Mouse (Mus musculus) heart, postnatal 0 days (tissue): ENCODE measurements around the gene Fam19a3. TPM values are rescaled to one million over a fixed set of nuclear protein-coding genes. Genes with fewer than 3 reads are reported as not detected.
A peak's percentile ranks its signal among the peaks of the same experiment; 100 is the strongest.
"Not testable (repeated sequence)": the region's sequence is repeated elsewhere in the genome, so short reads cannot be mapped to it uniquely, and the experiment has no call there.

Experiments used
- ATAC-seq: fragments of 200-750 bp; cut with Nextera tagmentation; 2 replicates; pipeline ENCODE4 v1.8.0; 2017; ENCODE audit warnings: low read depth, moderate number of reproducible peaks, moderate library complexity; ENCODE audit not compliant: insufficient read depth
- DNase-seq: peaks from one replicate; pipeline ENCODE4 v3.0.0-alpha.2; 2016; ENCODE audit warnings: low spot score
- H3K27ac ChIP-seq: fragments of 300-500 bp; sonication (generic); 2 replicates; pipeline ENCODE4 v1.5.1; 2014; ENCODE audit warnings: low read depth, mild to moderate bottlenecking
- H3K27me3 ChIP-seq: fragments of 300-500 bp; sonication (generic); 2 replicates; pipeline ENCODE4 v1.6.1; 2014; ENCODE audit warnings: low read length, mixed read lengths; ENCODE audit not compliant: control insufficient read depth, insufficient read depth
- H3K36me3 ChIP-seq: fragments of 300-500 bp; sonication (generic); replicated peaks from 2 replicates; pipeline ENCODE4 v1.6.1; 2014; ENCODE audit warnings: low read length, mixed read lengths; ENCODE audit not compliant: control insufficient read depth, insufficient read depth
- H3K4me1 ChIP-seq: fragments of 300-500 bp; sonication (generic); 2 replicates; pipeline ENCODE4 v1.6.1; 2014; ENCODE audit warnings: antibody characterized with exemption; ENCODE audit not compliant: control insufficient read depth, insufficient read depth
- H3K4me2 ChIP-seq: fragments of 300-500 bp; sonication (generic); 2 replicates; pipeline ENCODE4 v1.6.1; 2014; ENCODE audit warnings: low read depth, mild to moderate bottlenecking, low read length, moderate library complexity
- H3K4me3 ChIP-seq: fragments of 300-500 bp; sonication (generic); 2 replicates; pipeline ENCODE4 v1.5.1; 2014; ENCODE audit warnings: low read depth, low read length
- H3K9ac ChIP-seq: fragments of 300-500 bp; sonication (generic); replicated peaks from 2 replicates; pipeline ENCODE4 v1.6.1; 2014; ENCODE audit warnings: low read depth, low read length, mixed read lengths
- H3K9me3 ChIP-seq: fragments of 300-500 bp; sonication (generic); replicated peaks from 2 replicates; pipeline ENCODE4 v1.6.1; 2016; ENCODE audit warnings: low read length; ENCODE audit not compliant: control insufficient read depth
- CTCF ChIP-seq: IDR thresholded peaks from 2 replicates; pipeline ENCODE4 v1.5.1; 2016; ENCODE audit warnings: antibody characterized with exemption, control low read depth, low read depth
- EP300 ChIP-seq: IDR thresholded peaks from 2 replicates; pipeline ENCODE4 v1.6.1; 2016; ENCODE audit warnings: antibody characterized with exemption, low read depth
- WGBS: fragments of 180-500 bp; shearing (Covaris S2); extraction: QIAGEN DNeasy Blood & Tissue Kit; methylation state at CpG from one replicate; pipeline ENCODE4 v1.1.7; 2014; 5-methylcytosine and 5-hydroxymethylcytosine counted together
- polyA plus RNA-seq: library from polyadenylated mRNA; unstranded; fragments of >200 nt; fragmentation: Nextera tagmentation; extraction: Ambion mirVana; gene quantifications from 2 replicates; pipeline ENCODE4 v1.2.1, GENCODE M21; 2015
- total RNA-seq: library from RNA; depleted of rRNA; stranded (reverse); fragments of >200 nt; gene quantifications from 2 replicates; pipeline ENCODE4 v1.2.3, GENCODE M21; 2014; ENCODE audit warnings: low replicate concordance

Fam19a3 gene
- total and polyA plus RNA-seq, 2 experiments from 2014 or later, result 1.1 TPM

DNA sequence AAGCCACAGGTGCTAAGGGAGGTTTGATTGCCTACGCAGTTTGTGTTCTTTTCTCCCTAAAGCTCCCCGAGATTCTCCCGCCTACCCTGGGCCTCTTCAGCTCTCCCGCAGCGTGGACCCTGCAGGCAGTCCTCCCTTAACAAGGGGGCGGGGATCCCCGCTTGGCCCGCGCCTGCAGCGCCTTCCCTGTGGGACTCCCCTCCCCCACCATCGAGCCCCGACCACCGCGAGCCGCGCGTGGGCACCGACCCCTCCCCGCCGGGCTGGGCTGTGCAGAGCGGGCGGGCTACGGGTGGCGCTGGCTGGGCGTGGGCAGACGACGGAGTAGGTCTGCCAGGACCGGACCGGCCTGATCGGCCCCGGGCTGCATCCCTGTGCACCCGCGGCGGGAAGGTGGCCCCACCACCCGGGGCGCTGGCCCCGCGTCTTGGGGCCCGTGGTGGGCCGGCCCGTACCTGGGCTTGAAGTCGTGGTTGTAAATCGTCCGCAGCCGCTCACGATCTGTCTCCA, 35.9 kb upstream of the Fam19a3 start:
- under 1% methylated on average over 45 of the region's 46 CpGs for WGBS
- no peaks in the 10 kb centered on the region for H3K27me3 ChIP-seq
- peak overlapping the region; percentile 98 for H3K27ac ChIP-seq
- H3K4me1 ChIP-seq, result peaks cover 33% of the 10 kb centered on the region
- no peak for TF ChIP-seq CTCF
- TF ChIP-seq EP300, result no peak
- peaks cover 3% of the 10 kb centered on the region; the same call in 1 of the 2 replicates for H3K36me3 ChIP-seq
- H3K9ac ChIP-seq, result peak overlapping the region; percentile 98
- peak overlapping the region; percentile 72 for H3K4me2 ChIP-seq
- H3K9me3 ChIP-seq, result no peaks in the 10 kb centered on the region
- DNase-seq, result peak; percentile 42
- peak overlapping the region; percentile 98 for H3K4me3 ChIP-seq
- ATAC-seq, result peak; percentile 58

DNA sequence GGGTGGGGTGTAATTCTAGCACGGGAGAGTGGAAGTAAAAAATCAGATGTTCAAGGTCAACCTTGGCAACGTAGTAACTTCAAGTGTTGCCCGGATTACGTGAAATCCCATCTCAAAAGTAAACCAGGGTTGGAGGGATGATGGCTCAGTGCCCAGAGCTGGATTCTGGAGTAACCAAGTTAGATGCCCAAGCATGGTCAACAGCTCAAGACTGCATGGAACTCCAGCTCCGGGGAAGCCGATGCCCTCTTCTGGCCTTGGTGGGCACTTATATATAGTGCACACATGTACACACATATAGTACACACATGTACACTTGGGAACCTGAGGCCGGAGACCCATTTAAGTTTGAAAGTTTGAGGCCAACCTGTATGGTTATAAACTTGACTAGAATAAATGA, 34.5 kb upstream of the Fam19a3 start:
- H3K27me3 ChIP-seq, result no peaks in the 10 kb centered on the region
- no peak overlapping the region for H3K9ac ChIP-seq
- no peak overlapping the region for H3K27ac ChIP-seq
- DNase-seq, result no peak
- 91% methylated on average over 7 of the region's 7 CpGs for WGBS
- no peak for TF ChIP-seq EP300
- TF ChIP-seq CTCF, result 0 out of 2 replicates have a peak, but pooled peaks have one; percentile 3
- peaks cover 3% of the 10 kb centered on the region; the same call in 1 of the 2 replicates for H3K36me3 ChIP-seq
- H3K4me2 ChIP-seq, result no peak overlapping the region
- no peak overlapping the region for H3K4me3 ChIP-seq
- peaks cover 33% of the 10 kb centered on the region for H3K4me1 ChIP-seq
- ATAC-seq, result no peak
- H3K9me3 ChIP-seq, result no peaks in the 10 kb centered on the region

DNA sequence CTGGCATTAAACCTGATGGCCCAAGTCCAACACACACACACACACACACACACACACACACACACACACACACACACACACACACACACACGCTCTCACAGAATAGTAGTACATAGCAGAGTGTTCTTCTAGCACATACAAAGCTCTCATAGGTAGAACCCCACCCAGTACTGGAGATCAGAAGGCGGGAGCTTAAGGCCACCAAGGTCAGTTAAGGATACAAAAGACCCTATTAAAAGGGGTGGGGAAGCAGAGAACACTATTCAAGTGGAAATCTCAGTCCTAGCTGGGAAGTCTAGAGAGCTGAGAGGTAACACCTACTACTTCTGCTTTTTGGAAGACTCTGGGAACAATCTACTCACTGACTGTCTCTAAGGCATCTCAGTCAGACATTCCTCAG, 33.7 kb upstream of the Fam19a3 start:
- Histone ChIP-seq H3K9me3 (no peaks in the 10 kb centered on the region), H3K36me3 (0 out of 2 replicates have a peak, but pooled peaks cover 3% of the 10 kb centered on the region), H3K27me3 (no peaks in the 10 kb centered on the region), H3K9ac (no peak overlapping the region), H3K4me2 (no peak overlapping the region), H3K4me3 (no peak overlapping the region), H3K4me1 (peaks cover 29% of the 10 kb centered on the region), H3K27ac (no peak overlapping the region)
- no peak for DNase-seq
- ATAC-seq, result no peak
- 90% methylated on average over 2 of the region's 2 CpGs for WGBS
- TF ChIP-seq EP300, result no peak
- no peak for TF ChIP-seq CTCF

DNA sequence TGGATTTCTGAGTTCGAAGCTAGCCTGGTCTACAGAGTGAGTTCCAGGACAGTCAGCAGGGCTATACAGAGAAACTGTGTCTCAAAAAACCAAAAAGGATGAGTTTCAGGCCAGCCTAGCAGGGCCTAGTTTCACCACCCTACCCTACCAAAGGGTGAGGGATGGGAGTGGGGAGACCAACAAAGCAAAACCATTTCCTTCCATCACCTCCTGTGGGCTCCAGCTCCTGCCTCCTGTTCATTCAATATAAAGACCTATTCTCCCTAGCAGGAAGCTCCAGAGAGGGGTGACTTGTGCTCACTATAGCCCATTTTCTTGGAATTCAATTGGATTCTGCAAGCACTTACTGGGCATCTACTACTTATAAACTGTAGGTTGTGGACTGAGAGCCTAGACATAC, 33.1 kb upstream of the Fam19a3 start:
- 0 out of 2 replicates have a peak, but pooled peaks cover 3% of the 10 kb centered on the region for H3K36me3 ChIP-seq
- no peak for TF ChIP-seq CTCF
- no peak for TF ChIP-seq EP300

DNA sequence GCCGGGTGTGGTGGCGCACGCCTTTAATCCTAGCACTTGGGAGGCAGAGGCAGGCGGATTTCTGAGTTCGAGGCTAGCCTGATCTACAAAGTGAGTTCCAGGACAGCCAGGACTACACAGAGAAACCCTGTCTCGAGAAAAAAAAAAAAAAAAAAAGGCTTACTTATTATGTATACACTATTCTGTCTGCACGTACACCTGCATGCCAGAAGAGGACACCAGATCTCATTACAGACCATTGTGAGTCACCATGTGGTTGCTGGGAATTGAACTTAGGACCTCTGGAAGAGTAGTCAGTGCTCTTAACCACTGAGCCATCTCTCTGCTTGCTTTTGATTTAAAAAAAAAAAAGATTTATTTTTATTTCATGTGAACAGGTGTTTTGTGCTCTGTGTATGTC, 31.6 kb upstream of the Fam19a3 start:
- H3K4me3 ChIP-seq, result not testable (repeated sequence)

More for the DNA sequence above, 33.1 kb upstream of the Fam19a3 start:
- no peaks in the 10 kb centered on the region for H3K9me3 ChIP-seq
- no peak for ATAC-seq
- no peak overlapping the region for H3K4me3 ChIP-seq
- H3K27ac ChIP-seq, result no peak overlapping the region
- DNase-seq, result no peak
- H3K4me2 ChIP-seq, result no peak overlapping the region
- peaks cover 23% of the 10 kb centered on the region for H3K4me1 ChIP-seq
- no peaks in the 10 kb centered on the region for H3K27me3 ChIP-seq
- WGBS, result 89% methylated on average over 1 of the region's 1 CpGs
- H3K9ac ChIP-seq, result no peak overlapping the region

DNA sequence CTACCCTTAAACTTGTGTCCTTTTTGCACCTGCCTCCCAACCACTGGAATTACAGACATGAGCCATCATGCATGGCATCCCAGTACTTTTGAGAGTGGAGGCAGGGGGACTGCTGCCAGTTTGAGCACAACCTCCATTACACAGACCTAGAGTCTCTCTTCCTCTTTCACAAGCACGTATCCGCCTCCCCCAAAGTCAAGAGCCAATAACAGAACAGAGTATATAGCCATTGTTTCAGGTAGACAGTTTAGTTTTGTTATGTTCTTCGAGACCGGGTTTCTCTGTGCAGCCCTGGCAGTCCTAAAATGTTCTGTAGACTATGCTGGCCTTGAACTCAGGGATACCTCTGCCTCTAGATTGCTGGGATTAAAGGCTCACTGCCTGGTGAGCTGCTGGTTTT, 30.6 kb upstream of the Fam19a3 start:
- Histone ChIP-seq H3K4me3 (no peak overlapping the region), H3K36me3 (0 out of 2 replicates have a peak, but pooled peaks cover 9% of the 10 kb centered on the region), H3K4me2 (no peak overlapping the region), H3K4me1 (0 out of 2 replicates have a peak, but pooled peaks cover 11% of the 10 kb centered on the region), H3K9ac (no peak overlapping the region), H3K27me3 (no peaks in the 10 kb centered on the region), H3K27ac (no peak overlapping the region), H3K9me3 (no peaks in the 10 kb centered on the region)
- DNase-seq (no peak), ATAC-seq (no peak)
- TF ChIP-seq EP300, result no peak
- no peak for TF ChIP-seq CTCF
- WGBS, result 86% methylated on average over 4 of the region's 4 CpGs

More for the DNA sequence above, 31.6 kb upstream of the Fam19a3 start:
- DNase-seq, H3K27ac ChIP-seq, H3K9ac ChIP-seq, H3K36me3 ChIP-seq, H3K27me3 ChIP-seq, ATAC-seq, H3K4me2 ChIP-seq, H3K9me3 ChIP-seq: not testable (repeated sequence)
- H3K4me1 ChIP-seq, result 0 out of 2 replicates have a peak, but pooled peaks cover 11% of the 10 kb centered on the region
- WGBS, result 89% methylated on average over 7 of the region's 7 CpGs
